Mouse (Mus musculus) frontal cortex, postnatal 25 days (tissue): ENCODE measurements around the gene Hist1h3g.
"Not testable (repeated sequence)": the region's sequence is repeated elsewhere in the genome, so short reads cannot be mapped to it uniquely, and the experiment has no call there.

ENCODE experiments used
- DNase-seq, 2 experiments: peaks; one replicate each; pipeline ENCODE4 v3.0.0; 2022; ENCODE audit warnings: low spot score in 2 of 2

Gene Hist1h3g

GRCm38 (mm10) chr13:23534368-23535131 is 672 bp upstream of the Hist1h3g start:
- no peak for DNase-seq

GRCm38 (mm10) chr13:23536076-23536822 is 1.0 kb downstream of the Hist1h3g start:
- DNase-seq, result no peak

GRCm38 (mm10) chr13:23537006-23537710 is 1.9 kb downstream of the Hist1h3g start:
- DNase-seq, result no peak

DNA sequence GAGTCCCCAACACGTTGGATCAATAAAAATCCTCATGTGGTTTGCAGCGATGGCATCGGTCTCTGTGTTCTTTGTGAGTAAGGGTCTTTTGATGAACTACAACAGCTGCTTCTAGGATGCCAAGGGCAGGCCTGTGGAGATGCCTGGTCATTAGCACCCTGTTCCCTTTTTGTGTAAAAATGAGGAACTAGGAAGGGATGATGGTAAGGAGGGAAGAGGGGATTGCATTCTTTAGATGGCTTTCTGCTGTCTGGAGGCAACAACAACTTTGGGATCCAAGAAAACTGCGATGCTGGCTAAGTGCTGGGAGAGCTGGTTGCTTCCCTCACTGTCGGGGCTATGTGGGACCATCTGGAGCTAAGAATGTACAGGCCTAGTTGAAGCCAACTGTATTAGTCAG is 3.0 kb downstream of the Hist1h3g start:
- no peak for DNase-seq

- DNase-seq, result not testable (repeated sequence)
Measured at GRCm38 (mm10) chr13:23539821-23540220, 4.6 kb downstream of the Hist1h3g start.

GRCm38 (mm10) chr13:23541497-23541896 is 6.3 kb downstream of the Hist1h3g start:
- no peak for DNase-seq

DNA sequence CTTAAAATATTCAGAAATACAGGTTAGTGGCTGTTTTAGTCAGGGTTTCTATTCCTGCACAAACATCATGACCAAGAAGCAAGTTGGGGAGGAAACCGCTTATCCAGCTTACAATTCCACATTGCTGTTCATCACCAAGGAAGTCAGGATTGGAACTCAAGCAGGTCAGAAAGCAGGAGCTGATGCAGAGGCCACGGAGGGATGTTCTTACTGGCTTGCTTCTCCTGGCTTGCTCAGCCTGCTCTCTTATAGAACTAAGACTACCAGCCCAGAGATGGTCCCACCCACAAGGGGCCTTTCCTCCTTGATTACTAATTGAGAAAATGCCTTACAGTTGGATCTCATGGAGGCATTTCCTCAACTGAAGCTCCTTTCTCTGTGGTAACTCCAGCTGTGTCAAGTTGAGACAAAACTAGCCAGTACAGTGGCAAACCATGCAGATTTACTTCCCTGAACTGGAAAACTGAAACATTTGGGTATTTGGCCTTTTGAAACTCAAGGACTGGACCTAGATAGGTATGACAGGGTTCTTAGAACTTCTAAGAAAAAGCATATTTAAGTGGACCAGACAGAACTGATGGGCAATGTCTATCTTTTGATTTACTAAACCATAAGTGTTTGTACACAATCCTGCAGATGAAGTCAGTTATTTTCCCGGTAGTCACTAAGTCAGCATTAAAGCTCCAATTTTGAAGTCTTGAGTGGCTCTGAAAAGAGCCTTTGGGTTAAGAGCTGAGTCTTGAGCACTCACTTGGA is 7.2 kb downstream of the Hist1h3g start:
- not testable (repeated sequence) for DNase-seq

- peak in 1 of 2 experiments; percentile 44 for DNase-seq
Measured at GRCm38 (mm10) chr13:23542999-23543607, 7.9 kb downstream of the Hist1h3g start, which contains the start of gene Hist1h2bh. Hist1h2bh (minus strand) TSS chr13:23543392.

GRCm38 (mm10) chr13:23543965-23544786 is 9.0 kb downstream of the Hist1h3g start, which contains the start of gene Hist1h3f:
Hist1h3f (plus strand) TSS chr13:23544052.
- DNase-seq, result peak; percentile 49 to 66

DNA sequence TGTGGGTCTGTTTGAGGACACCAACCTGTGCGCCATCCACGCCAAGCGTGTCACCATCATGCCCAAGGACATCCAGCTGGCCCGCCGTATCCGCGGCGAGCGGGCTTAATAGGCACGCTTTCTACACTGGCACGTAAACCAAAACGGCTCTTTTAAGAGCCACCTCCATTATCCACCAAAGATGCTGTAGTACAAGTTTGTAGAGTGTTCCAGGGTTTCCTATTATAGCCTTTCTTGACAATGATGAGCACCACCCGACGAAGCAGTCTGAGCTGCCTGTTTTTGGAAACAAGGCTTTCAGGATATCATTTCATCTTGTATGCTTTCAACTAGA is 9.5 kb downstream of the Hist1h3g start:
- DNase-seq, result not testable (repeated sequence)

DNA sequence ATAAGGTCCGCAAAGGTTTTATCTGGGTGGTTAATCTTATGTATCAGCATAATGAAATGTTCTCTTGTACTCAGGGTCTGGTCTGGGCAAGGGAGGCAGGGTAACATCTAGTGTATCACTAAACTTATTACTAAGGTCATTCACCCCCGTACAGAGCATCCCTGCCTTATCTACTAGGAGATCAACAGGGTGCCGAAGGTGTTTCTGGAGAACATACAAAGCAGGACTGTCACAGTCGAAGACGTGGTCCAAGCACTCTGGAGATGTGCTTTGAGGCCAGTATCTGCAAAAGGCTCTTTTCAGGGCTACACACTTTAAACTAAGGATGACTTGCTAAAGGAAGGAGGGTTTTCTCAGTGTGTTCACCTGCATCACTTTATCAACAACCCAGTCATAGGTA is 11.5 kb downstream of the Hist1h3g start:
- DNase-seq, result no peak

GRCm38 (mm10) chr13:23550761-23551145 is 15.5 kb downstream of the Hist1h3g start:
- DNase-seq, result no peak

DNA sequence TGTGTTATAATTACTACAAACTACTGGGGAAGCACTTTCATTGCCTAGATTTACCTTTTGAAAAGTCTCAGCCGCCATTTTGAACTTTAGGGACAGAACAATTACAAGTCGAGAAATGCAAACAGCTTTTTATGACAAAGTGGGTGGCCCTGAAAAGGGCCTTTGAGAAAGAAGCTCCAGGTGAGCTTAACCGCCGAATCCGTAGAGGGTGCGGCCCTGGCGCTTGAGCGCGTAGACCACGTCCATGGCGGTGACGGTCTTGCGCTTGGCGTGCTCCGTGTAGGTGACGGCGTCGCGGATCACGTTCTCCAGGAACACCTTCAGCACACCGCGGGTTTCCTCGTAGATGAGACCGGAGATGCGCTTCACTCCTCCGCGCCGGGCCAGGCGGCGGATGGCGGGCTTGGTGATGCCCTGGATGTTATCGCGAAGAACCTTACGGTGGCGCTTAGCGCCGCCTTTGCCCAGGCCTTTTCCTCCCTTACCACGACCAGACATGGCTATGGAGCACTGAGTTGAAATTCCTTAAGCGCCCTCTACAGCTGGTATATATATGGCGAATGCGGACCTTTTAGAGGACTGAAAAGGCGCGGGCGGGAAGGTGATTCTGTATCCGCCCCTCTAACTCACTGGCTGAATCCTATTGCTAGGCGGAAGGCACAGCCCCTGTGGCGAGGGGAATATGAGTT is 16.1 kb downstream of the Hist1h3g start, which contains the start of gene Hist1h4f:
TSS of gene Hist1h4f (minus strand) at position 503 of the 689 bp plus-strand sequence.
- DNase-seq, result peak; percentile 83 to 87

DNA sequence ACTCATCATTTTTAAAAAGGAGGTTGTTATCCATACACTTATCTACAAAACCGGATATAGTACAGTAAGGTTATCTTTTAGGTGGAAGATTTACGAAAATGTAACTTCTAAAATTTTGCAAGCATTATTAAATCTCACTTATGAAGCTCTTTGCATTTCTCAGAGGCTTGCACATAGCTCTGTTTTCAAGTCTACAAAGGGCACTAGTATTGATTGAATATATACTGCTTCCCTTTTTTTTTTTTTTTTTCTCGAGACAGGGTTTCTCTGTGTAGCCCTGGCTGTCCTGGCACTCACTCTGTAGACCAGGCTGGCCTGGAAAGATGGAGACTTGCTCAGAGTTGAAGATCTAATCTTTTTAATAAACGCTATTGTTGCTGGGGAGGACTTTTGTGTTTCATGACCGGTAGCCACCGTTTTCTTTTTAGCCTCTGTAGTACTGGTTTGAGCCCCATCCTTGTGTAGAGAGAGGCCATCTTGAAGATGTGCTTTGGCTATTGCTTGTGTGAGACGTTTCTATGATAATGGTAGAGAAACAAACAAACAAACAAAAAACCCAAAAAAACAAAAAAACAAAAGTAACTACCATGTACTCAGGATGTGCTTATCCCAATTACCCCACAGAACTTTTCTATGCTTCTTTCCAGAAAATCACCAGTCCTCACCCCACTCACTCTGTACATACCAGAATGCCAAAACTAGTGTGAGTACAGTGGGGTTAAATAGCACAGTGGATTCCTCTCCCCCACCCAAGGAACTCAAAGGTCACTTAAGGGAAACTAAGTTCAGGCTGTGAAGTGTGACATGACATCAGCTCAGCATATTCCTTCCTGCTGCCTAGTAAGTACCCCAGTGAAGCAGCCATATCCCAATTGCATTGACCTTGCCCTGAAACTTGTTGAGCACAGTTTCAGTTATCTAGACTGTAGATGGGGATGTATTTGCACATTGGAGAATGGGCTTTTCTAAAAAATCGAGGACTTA is 17.0 kb downstream of the Hist1h3g start:
- no peak for DNase-seq

GRCm38 (mm10) chr13:23552962-23553361 is 17.7 kb downstream of the Hist1h3g start, which contains the start of gene Hist1h1d:
Hist1h1d (plus strand) TSS chr13:23553262.
- DNase-seq, result no peak

GRCm38 (mm10) chr13:23554393-23554792 is 19.2 kb downstream of the Hist1h3g start:
- DNase-seq, result no peak

DNA sequence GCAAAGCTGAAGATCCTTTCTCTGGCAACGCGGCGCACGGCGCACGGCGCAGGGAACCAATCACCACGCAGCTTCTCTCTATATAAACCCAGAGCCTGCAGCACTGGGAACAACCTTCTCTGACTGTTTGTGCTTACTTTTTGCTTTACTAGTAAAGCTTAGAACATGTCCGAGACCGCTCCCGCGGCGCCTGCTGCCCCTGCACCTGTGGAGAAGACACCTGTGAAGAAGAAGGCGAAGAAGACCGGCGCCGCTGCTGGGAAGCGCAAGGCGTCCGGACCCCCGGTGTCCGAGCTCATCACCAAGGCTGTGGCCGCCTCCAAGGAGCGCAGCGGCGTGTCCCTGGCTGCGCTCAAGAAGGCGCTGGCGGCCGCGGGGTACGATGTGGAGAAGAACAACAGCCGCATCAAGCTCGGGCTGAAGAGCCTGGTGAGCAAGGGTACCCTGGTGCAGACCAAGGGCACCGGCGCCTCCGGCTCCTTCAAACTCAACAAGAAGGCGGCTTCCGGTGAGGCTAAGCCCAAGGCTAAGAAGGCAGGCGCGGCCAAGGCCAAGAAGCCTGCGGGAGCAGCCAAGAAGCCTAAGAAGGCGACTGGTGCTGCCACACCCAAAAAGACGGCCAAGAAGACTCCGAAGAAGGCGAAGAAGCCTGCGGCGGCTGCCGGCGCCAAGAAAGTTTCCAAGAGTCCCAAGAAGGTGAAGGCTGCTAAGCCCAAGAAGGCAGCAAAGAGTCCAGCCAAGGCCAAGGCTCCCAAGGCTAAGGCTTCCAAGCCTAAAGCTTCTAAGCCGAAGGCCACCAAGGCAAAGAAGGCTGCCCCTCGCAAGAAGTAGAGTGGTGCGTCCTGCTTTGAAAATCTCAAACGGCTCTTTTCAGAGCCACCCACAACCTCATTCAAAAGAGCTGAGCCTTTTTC is 20.0 kb downstream of the Hist1h3g start:
- peak; percentile 67 to 71 for DNase-seq
